Mouse (Mus musculus) lung, adult 2 months (tissue): ENCODE measurements around the gene Card10.
A peak's percentile ranks its signal among the peaks of the same experiment; 100 is the strongest.

Source experiments
- CTCF ChIP-seq: fragments of 200-500 bp; IDR thresholded peaks from 2 replicates; pipeline ENCODE4 v1.5.1; 2011; ENCODE audit warnings: mild to moderate bottlenecking, low read length, control low read depth; ENCODE audit not compliant: insufficient read depth
- POLR2A ChIP-seq: fragments of 200-500 bp; IDR thresholded peaks from 2 replicates; pipeline ENCODE4 v1.6.1; 2011; ENCODE audit warnings: low read depth, mild to moderate bottlenecking, control low read depth, low read length, borderline replicate concordance; ENCODE audit errors: extremely low read depth

DNA sequence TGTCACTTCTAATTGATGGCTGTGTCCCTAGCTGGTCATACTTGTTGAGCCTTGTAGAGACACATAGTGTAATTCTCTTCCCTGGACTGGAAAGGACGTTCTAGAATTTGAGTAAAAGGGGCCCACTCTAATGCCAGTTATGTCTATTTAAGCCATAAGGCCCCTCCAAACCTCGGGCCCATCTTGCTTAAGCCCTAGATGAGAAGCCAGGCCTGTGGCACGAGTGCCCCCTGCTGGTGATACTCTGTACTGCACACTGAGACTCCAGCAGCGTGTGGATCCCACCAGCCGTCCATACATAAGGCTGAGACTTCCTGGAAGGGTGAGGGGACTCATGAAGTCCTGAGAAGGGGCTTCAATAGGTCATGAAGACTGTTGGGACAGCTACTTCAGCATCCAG, 58.6 kb downstream of the Card10 start:
- TF ChIP-seq CTCF (peak; percentile 89), POLR2A (no peak)
